Mouse (Mus musculus) testis, adult 2 months (tissue): ENCODE data around the gene Gstk1. TPM values are rescaled to one million over a fixed set of nuclear protein-coding genes. Genes with fewer than 3 reads are reported as not detected.

Experiments used
- H3K27ac ChIP-seq: fragments of 200-500 bp; 2 replicates; pipeline ENCODE4 v1.5.1; 2012; ENCODE audit warnings: low read depth, low read length; ENCODE audit not compliant: control insufficient read depth, insufficient read depth
- H3K27me3 ChIP-seq: fragments of 200-500 bp; 2 replicates; pipeline ENCODE4 v1.6.1; 2012; ENCODE audit warnings: mild to moderate bottlenecking, low read length, moderate library complexity; ENCODE audit not compliant: control insufficient read depth, insufficient read depth
- H3K36me3 ChIP-seq: fragments of 200-500 bp; 2 replicates; pipeline ENCODE4 v1.6.1; 2012; ENCODE audit warnings: mild to moderate bottlenecking, low read length; ENCODE audit not compliant: control insufficient read depth, insufficient read depth
- H3K4me1 ChIP-seq: fragments of 200-500 bp; 2 replicates; pipeline ENCODE4 v1.6.1; 2012; ENCODE audit warnings: low read length; ENCODE audit not compliant: control insufficient read depth, insufficient read depth
- H3K4me3 ChIP-seq: fragments of 200-500 bp; 2 replicates; pipeline ENCODE4 v1.5.1; 2012; ENCODE audit warnings: low read depth, mild to moderate bottlenecking, low read length, moderate library complexity, mixed read lengths; ENCODE audit not compliant: control insufficient read depth
- CTCF ChIP-seq: fragments of 200-500 bp; IDR thresholded peaks from 2 replicates; pipeline ENCODE4 v1.5.1; 2012; ENCODE audit warnings: low read depth, mild to moderate bottlenecking, inconsistent platforms, low read length, moderate library complexity; ENCODE audit not compliant: control insufficient read depth, insufficient read depth, insufficient replicate concordance
- POLR2A ChIP-seq: fragments of 200-500 bp; IDR thresholded peaks from 2 replicates; pipeline ENCODE4 v1.6.1; 2012; ENCODE audit warnings: low read depth, mild to moderate bottlenecking, inconsistent platforms, low read length, moderate library complexity; ENCODE audit not compliant: control insufficient read depth
- polyA plus RNA-seq: library from polyadenylated mRNA; depleted of rRNA; stranded (reverse); fragments of >200 nt; gene quantifications from 2 replicates; pipeline ENCODE4 v1.2.3, GENCODE M21; 2012; rRNA removed

Gene Gstk1
- polyA plus RNA-seq, 1 experiment, result 6.3 TPM

DNA sequence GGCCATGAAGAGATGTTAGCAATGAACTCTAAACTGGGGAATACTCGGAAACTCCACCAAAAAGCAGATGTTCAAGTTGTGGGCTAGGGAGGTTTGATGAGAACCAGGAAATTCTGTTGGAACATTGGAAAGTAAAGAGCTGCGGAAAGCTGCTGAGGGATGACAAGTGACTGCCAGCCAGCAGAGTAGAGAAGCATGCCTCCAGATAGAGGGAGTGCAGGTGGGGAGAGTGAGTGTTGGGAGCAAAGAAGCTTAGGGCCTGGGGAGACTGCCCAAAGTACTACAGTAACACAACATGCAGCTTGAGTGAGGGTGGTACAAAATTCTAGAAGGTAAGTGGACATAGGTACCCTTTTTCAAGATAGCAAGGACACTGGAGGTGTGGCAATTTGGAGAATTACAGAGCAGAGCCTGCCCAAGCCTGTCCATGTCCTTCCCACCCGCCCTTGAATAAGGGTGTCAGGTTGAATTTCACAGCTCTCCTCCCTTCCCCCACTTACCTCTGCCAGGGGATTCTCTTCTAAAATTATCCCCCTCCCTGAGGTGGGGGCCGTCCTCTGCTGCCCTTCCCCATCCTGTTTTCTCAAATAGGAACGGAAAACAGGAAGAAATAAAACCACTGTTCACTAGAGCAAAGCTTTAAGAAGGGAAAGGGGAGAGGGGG is 37.3 kb downstream of the Gstk1 start:
- no peak for TF ChIP-seq POLR2A
- TF ChIP-seq CTCF, result no peak
- Histone ChIP-seq H3K36me3 (peaks cover 2% of the 10 kb centered on the region), H3K4me1 (no peaks in the 10 kb centered on the region)

DNA sequence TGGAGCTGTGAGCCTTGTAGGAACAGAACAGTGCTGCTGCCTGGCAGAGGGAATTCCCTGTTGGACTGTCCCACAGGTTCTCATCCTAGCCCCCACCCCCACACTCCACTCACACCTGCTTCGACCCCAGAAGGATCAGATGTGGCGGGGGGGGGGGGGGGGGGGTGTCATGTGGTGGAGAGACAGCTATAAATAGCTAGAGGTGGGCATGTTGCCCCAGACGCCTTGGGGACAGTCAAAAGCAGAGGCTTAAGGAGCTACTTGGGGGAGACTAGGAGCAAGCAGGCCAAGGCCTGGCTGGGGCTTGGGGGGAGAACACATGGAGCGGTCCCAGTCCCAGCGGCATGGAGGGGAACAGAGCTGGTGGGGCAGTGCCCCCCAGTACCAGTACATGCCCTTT is 40.7 kb downstream of the Gstk1 start, which contains the start of gene Clcn1:
Gene Clcn1, plus strand, starts transcription at position 238 of the 400 bp plus-strand sequence.
- Histone ChIP-seq H3K4me3 (no peak within 1 kb of the TSS), H3K27me3 (no peaks in the 10 kb centered on the region), H3K27ac (no peak within 1 kb of the TSS), H3K36me3 (no peaks in the 10 kb centered on the region; the same call in 1 of the 2 replicates), H3K4me1 (no peaks in the 10 kb centered on the region)
- TF ChIP-seq POLR2A (no peak), CTCF (no peak)

More for the DNA sequence above, 37.3 kb downstream of the Gstk1 start:
- no peaks in the 10 kb centered on the region for H3K27me3 ChIP-seq
- H3K27ac ChIP-seq, result no peak overlapping the region
- H3K4me3 ChIP-seq, result no peak overlapping the region

DNA sequence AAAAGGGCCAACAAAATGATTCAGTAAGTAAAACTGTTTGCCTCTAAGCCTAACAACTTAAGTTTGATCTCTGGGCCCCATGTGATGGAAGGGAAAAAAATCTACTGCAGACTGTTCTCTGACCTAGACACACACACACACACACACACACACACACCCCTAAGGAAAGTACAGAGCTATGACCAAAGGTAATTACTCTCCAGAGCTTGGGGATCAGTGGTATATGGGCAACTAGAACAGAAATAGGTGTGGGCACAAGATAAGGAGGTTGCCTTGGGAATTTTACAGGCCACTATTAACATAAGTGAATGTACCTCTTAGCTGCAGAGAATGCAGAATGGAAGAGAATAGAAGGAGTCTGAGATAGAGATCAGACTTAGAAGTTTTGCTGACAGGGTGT is 41.8 kb downstream of the Gstk1 start:
- Histone ChIP-seq H3K27ac (no peak overlapping the region), H3K27me3 (no peaks in the 10 kb centered on the region), H3K36me3 (no peaks in the 10 kb centered on the region; the same call in 1 of the 2 replicates), H3K4me1 (no peaks in the 10 kb centered on the region), H3K4me3 (no peak overlapping the region)
- TF ChIP-seq CTCF (no peak), POLR2A (no peak)

DNA sequence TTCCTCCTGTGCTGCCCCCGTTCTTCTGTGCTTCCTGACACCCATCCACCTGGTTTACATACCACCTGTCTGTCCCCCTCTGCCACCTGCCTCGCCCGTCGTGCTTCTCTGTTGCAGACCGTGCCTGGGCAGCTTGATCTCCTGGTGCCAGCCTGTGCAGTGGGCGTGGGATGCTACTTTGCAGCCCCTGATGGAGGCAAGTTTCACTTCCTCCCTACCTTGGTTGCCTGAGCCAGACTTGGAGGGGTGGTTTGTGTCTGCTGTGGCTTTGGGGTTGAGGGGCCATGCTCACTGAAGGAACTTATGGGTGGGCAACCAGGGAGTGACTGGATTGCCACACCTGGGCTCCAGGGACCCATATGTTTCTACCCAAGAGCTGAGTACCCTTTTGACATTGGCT is 47.6 kb downstream of the Gstk1 start:
- Histone ChIP-seq H3K4me1 (no peaks in the 10 kb centered on the region), H3K4me3 (no peak overlapping the region), H3K27me3 (no peaks in the 10 kb centered on the region), H3K27ac (no peak overlapping the region), H3K36me3 (no peaks in the 10 kb centered on the region)
- TF ChIP-seq CTCF, result no peak
- no peak for TF ChIP-seq POLR2A

DNA sequence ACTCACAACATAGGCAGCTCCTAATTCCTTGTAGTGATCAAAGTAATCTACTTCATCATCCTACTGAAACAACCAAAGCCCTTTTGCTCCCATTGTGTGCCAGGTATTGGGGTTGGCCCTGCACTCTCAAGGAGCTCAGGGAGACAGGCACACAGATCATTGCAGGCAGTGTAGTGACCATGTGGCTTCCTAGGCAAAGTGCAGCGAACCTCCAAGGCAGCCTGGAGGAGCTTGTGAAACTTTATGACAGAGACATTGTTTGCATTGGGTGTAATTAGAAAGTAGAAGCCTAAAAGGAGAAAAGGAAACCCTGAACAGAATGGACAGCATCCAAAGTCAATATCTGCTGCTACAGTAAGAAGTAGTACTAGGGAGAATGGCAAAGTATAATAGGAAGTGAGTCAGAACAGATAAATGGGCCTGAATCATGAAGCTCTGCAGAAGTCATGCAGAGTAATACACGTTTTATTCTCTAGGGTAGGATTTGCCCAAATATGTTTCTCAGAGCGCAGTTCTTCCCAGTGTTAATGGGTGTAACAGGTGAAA is 49.9 kb downstream of the Gstk1 start:
- no peaks in the 10 kb centered on the region for H3K36me3 ChIP-seq
- H3K27ac ChIP-seq, result no peak overlapping the region
- peaks cover 2% of the 10 kb centered on the region for H3K4me1 ChIP-seq
- no peaks in the 10 kb centered on the region for H3K27me3 ChIP-seq
- H3K4me3 ChIP-seq, result no peak overlapping the region
- TF ChIP-seq POLR2A (no peak), CTCF (no peak)

DNA sequence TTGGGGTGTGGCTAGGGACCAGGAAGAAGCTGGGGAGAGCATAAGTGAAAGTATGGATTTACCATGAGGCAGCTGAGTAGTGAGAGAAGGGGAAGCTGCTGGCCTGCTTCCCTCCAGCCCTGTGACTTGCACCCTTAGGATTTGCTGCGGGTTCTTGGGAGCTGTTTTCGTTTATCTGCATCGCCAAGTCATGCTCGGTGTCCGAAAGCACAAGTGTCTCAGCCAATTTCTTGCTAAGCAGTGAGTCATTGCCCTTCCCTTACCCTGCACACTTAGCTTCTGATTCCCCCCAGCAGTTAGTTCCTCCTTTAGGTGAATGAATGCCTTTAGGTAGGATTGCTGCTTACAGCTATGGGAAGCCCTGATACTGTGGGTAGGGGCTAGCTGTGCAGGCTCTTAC is 53.6 kb downstream of the Gstk1 start:
- TF ChIP-seq CTCF (no peak), POLR2A (no peak)
- Histone ChIP-seq H3K4me1 (peaks cover 2% of the 10 kb centered on the region), H3K4me3 (no peak overlapping the region), H3K27ac (no peak overlapping the region), H3K36me3 (no peaks in the 10 kb centered on the region), H3K27me3 (no peaks in the 10 kb centered on the region)

Other genes starting within 250 kb of the Gstk1 start
- not detected in 2 replicates for gene Sva, start 207.5 kb upstream of the Gstk1 start, polyA plus RNA-seq
- gene Tas2r139, start 105.0 kb upstream of the Gstk1 start, polyA plus RNA-seq, result not detected in 2 replicates
- not detected in 2 replicates for gene Tas2r144, start 30.6 kb upstream of the Gstk1 start, polyA plus RNA-seq
- gene Tmem139, start 16.0 kb downstream of the Gstk1 start, polyA plus RNA-seq, result 0.12 TPM in 1 of 2 replicates, not detected in the other
- gene Casp2, start 19.1 kb downstream of the Gstk1 start, polyA plus RNA-seq, result 7.4 and 10.4 TPM in 2 replicates
- gene Clcn1, start 40.8 kb downstream of the Gstk1 start, polyA plus RNA-seq, result 0.84 and 0.89 TPM in 2 replicates
- 11.9 and 12.0 TPM in 2 replicates for gene Fam131b, start 78.7 kb downstream of the Gstk1 start, polyA plus RNA-seq
- 35.2 and 40.1 TPM in 2 replicates for gene Zyx, start 103.7 kb downstream of the Gstk1 start, polyA plus RNA-seq
- 0.30 and 0.76 TPM in 2 replicates for gene Epha1, start 127.3 kb downstream of the Gstk1 start, polyA plus RNA-seq
- not detected in 2 replicates for gene Tas2r143, start 154.3 kb downstream of the Gstk1 start, polyA plus RNA-seq
- not detected in 2 replicates for gene Tas2r135, start 159.5 kb downstream of the Gstk1 start, polyA plus RNA-seq
- not detected in 2 replicates for gene Tas2r126, start 188.6 kb downstream of the Gstk1 start, polyA plus RNA-seq
- 0.16 TPM in 1 of 2 replicates, not detected in the other for gene Olfr458, start 219.3 kb downstream of the Gstk1 start, polyA plus RNA-seq
- not detected in 2 replicates for gene Olfr457, start 230.4 kb downstream of the Gstk1 start, polyA plus RNA-seq
- 0.20 and 0.42 TPM in 2 replicates for gene Olfr456, start 241.3 kb downstream of the Gstk1 start, polyA plus RNA-seq